Mouse (Mus musculus) CH12.LX (cell line): ENCODE data around the gene Paqr6. TPM values are rescaled to one million over a fixed set of nuclear protein-coding genes. Genes with fewer than 3 reads are reported as not detected.

ENCODE experiments used
- DNase-seq: peaks from one replicate; pipeline ENCODE4 v3.0.0-alpha.2; 2013; ENCODE audit errors: extremely low read depth
- H3K27ac ChIP-seq: 2 replicates; pipeline ENCODE4 v1.5.1; 2012; ENCODE audit warnings: low read depth, mild to moderate bottlenecking, control low read depth, moderate library complexity; ENCODE audit not compliant: insufficient read depth
- H3K27me3 ChIP-seq: replicated peaks from 2 replicates; pipeline ENCODE3; 2012; ENCODE audit warnings: inconsistent platforms
- H3K36me3 ChIP-seq, 2 experiments: replicated peaks in 1 of 2; 2 replicates each; pipeline versions ENCODE3 to v1.6.1; 2012; ENCODE audit warnings: inconsistent platforms in 1 of 2, low read length in 1 of 2, mild to moderate bottlenecking in 1 of 2, mixed read lengths in 1 of 2, moderate library complexity in 1 of 2; ENCODE audit not compliant: control insufficient read depth in 1 of 2, insufficient read depth in 1 of 2
- H3K4me1 ChIP-seq, 2 experiments: 2 replicates each; pipeline ENCODE4 v1.6.1; 2012; ENCODE audit warnings: inconsistent platforms in 1 of 2, moderate library complexity in 1 of 2; ENCODE audit not compliant: insufficient read depth in 2 of 2, control insufficient read depth in 1 of 2
- H3K4me2 ChIP-seq: 2 replicates; pipeline ENCODE4 v1.6.1; 2012; ENCODE audit warnings: low read depth, mild to moderate bottlenecking, control low read depth; ENCODE audit not compliant: poor library complexity, insufficient read depth, severe bottlenecking
- H3K4me3 ChIP-seq, 3 experiments: fragments of 150-350 bp in 1 of 3; sonication (generic) in 1 of 3; replicated peaks in 1 of 3; 2 replicates each; pipeline versions ENCODE3 to v1.5.1; 2011 to 2012; ENCODE audit warnings: low read depth in 2 of 3, low read length in 2 of 3, mild to moderate bottlenecking in 2 of 3, moderate library complexity in 2 of 3, control low read depth in 1 of 3, improper control_type of control experiment in 1 of 3, inconsistent platforms in 1 of 3, mixed read lengths in 1 of 3; ENCODE audit not compliant: poor library complexity in 1 of 3
- H3K79me2 ChIP-seq: replicated peaks from 2 replicates; pipeline ENCODE4 v1.6.1; 2012; ENCODE audit warnings: mild to moderate bottlenecking, moderate library complexity; ENCODE audit not compliant: control insufficient read depth, poor library complexity, insufficient read depth, severe bottlenecking; ENCODE audit errors: extremely low read depth
- H3K9ac ChIP-seq: 2 replicates; pipeline ENCODE4 v1.6.1; 2012; ENCODE audit warnings: low read depth, mild to moderate bottlenecking, control low read depth, moderate library complexity; ENCODE audit not compliant: insufficient read depth
- H3K9me3 ChIP-seq: replicated peaks from 2 replicates; pipeline ENCODE3; 2012; ENCODE audit warnings: low read length, inconsistent platforms, mixed read lengths
- CHD1 ChIP-seq: IDR thresholded peaks from 2 replicates; pipeline ENCODE4 v1.6.1; 2012; ENCODE audit warnings: low read depth, low read length, improper control_type of control experiment, inconsistent platforms
- E2F4 ChIP-seq: IDR thresholded peaks from 2 replicates; pipeline ENCODE4 v1.6.1; 2011; ENCODE audit warnings: low read depth, low read length, improper control_type of control experiment; ENCODE audit not compliant: insufficient replicate concordance
- EP300 ChIP-seq: IDR thresholded peaks from 2 replicates; pipeline ENCODE4 v1.6.1; 2011; ENCODE audit warnings: low read length, improper control_type of control experiment
- ETS1 ChIP-seq: conservative IDR thresholded peaks from 2 replicates; pipeline ENCODE4 v1.6.1; 2012; ENCODE audit warnings: low read depth, mild to moderate bottlenecking, inconsistent platforms, low read length, improper control_type of control experiment, moderate library complexity
- GABPA ChIP-seq: IDR thresholded peaks from 2 replicates; pipeline ENCODE4 v1.6.1; 2012; ENCODE audit warnings: low read depth, low read length, improper control_type of control experiment, inconsistent platforms; ENCODE audit not compliant: insufficient replicate concordance
- IRF4 ChIP-seq: IDR thresholded peaks from 2 replicates; pipeline ENCODE4 v1.6.1; 2014; ENCODE audit warnings: low read depth, mild to moderate bottlenecking, inconsistent platforms, low read length, improper control_type of control experiment
- JUN ChIP-seq: IDR thresholded peaks from 2 replicates; pipeline ENCODE4 v1.6.1; 2011; ENCODE audit warnings: low read depth, mild to moderate bottlenecking, low read length, improper control_type of control experiment, moderate library complexity; ENCODE audit not compliant: insufficient read depth
- JUND ChIP-seq: conservative IDR thresholded peaks from 2 replicates; pipeline ENCODE4 v1.6.1; 2011; ENCODE audit warnings: low read depth, low read length, improper control_type of control experiment
- KAT2A ChIP-seq: IDR thresholded peaks from 2 replicates; pipeline ENCODE4 v1.6.1; 2012; ENCODE audit warnings: low read length, improper control_type of control experiment, inconsistent platforms; ENCODE audit not compliant: insufficient replicate concordance
- MAFK ChIP-seq: IDR thresholded peaks from 2 replicates; pipeline ENCODE4 v1.6.1; 2011; ENCODE audit warnings: low read length, improper control_type of control experiment; ENCODE audit not compliant: insufficient replicate concordance
- MAX ChIP-seq: IDR thresholded peaks from 2 replicates; pipeline ENCODE4 v1.6.1; 2011; ENCODE audit warnings: low read length, improper control_type of control experiment
- MAZ ChIP-seq: IDR thresholded peaks from 2 replicates; pipeline ENCODE4 v1.6.1; 2012; ENCODE audit warnings: low read depth, mild to moderate bottlenecking, inconsistent platforms, low read length, improper control_type of control experiment, moderate library complexity
- MXI1 ChIP-seq: IDR thresholded peaks from 2 replicates; pipeline ENCODE4 v1.6.1; 2011; ENCODE audit warnings: mild to moderate bottlenecking, low read depth, low read length, improper control_type of control experiment
- MYC ChIP-seq: IDR thresholded peaks from 2 replicates; pipeline ENCODE4 v1.6.1; 2011; ENCODE audit warnings: low read depth, mild to moderate bottlenecking, improper control_type of control experiment, low read length
- NRF1 ChIP-seq: IDR thresholded peaks from 2 replicates; pipeline ENCODE4 v1.6.1; 2014; ENCODE audit warnings: low read depth, mild to moderate bottlenecking, inconsistent platforms, low read length, improper control_type of control experiment, moderate library complexity
- PAX5 ChIP-seq: IDR thresholded peaks from 2 replicates; pipeline ENCODE4 v1.6.1; 2012; ENCODE audit warnings: low read length, inconsistent platforms, mixed read lengths
- POLR2A ChIP-seq: IDR thresholded peaks from 2 replicates; pipeline ENCODE4 v1.6.1; 2011; ENCODE audit warnings: low read depth, mild to moderate bottlenecking, improper control_type of control experiment, low read length
- POLR2AphosphoS2 ChIP-seq: IDR thresholded peaks from 2 replicates; pipeline ENCODE4 v1.6.1; 2011; ENCODE audit warnings: low read depth, low read length, improper control_type of control experiment
- SIN3A ChIP-seq: IDR thresholded peaks from 2 replicates; pipeline ENCODE4 v1.6.1; 2012; ENCODE audit warnings: low read length, improper control_type of control experiment, inconsistent platforms
- TCF12 ChIP-seq: IDR thresholded peaks from 2 replicates; pipeline ENCODE4 v1.6.1; 2014; ENCODE audit warnings: low read depth, mild to moderate bottlenecking, inconsistent platforms, low read length, improper control_type of control experiment
- UBTF ChIP-seq: IDR thresholded peaks from 2 replicates; pipeline ENCODE4 v1.6.1; 2012; ENCODE audit warnings: low read depth, mild to moderate bottlenecking, inconsistent platforms, low read length, improper control_type of control experiment, moderate library complexity
- USF1 ChIP-seq: IDR thresholded peaks from 2 replicates; pipeline ENCODE4 v1.6.1; 2014; ENCODE audit warnings: low read depth, mild to moderate bottlenecking, inconsistent platforms, low read length, improper control_type of control experiment
- USF2 ChIP-seq: conservative IDR thresholded peaks from 2 replicates; pipeline ENCODE4 v1.6.1; 2011; ENCODE audit warnings: low read depth, low read length, improper control_type of control experiment
- ZC3H11A ChIP-seq: IDR thresholded peaks from 2 replicates; pipeline ENCODE4 v1.6.1; 2012; ENCODE audit warnings: low read depth, mild to moderate bottlenecking, inconsistent platforms, low read length, improper control_type of control experiment
- dilution Hi-C: fragments of 300-500 bp; cut with MboI; formaldehyde crosslinking; loops from 2 replicates; pipeline ENCODE4 v1.14.3; 2020; ENCODE audit warnings: low sequenced_read_pairs; ENCODE audit not compliant: extremely low pct_unique_long_range_greater_than_20kb, extremely low pct_ligation_motif_present
- in situ Hi-C: fragments of 300-500 bp; cut with MboI; formaldehyde crosslinking; loops from 3 replicates; pipeline ENCODE4 v1.14.3; 2019; ENCODE audit warnings: low sequenced_read_pairs, low pct_ligation_motif_present, low pct_unique_long_range_greater_than_20kb, mixed read lengths
- polyA plus RNA-seq: library from polyadenylated mRNA; unstranded; fragments of >175 nt; gene quantifications from 2 replicates; pipeline ENCODE4 v1.2.1, GENCODE M21; 2012; ENCODE audit warnings: low read depth; ENCODE audit not compliant: insufficient read length
- total RNA-seq, 2 experiments: library from RNA; depleted of rRNA; stranded (reverse); fragments of 300-350 nt in 1 of 2; fragments of >200 nt in 1 of 2; gene quantifications; 2 replicates each; pipeline ENCODE4 v1.2.3; 2012 to 2014

Gene Paqr6
- total and polyA plus RNA-seq, 3 experiments: 0.13 to 0.21 TPM; not detected in 1

DNA sequence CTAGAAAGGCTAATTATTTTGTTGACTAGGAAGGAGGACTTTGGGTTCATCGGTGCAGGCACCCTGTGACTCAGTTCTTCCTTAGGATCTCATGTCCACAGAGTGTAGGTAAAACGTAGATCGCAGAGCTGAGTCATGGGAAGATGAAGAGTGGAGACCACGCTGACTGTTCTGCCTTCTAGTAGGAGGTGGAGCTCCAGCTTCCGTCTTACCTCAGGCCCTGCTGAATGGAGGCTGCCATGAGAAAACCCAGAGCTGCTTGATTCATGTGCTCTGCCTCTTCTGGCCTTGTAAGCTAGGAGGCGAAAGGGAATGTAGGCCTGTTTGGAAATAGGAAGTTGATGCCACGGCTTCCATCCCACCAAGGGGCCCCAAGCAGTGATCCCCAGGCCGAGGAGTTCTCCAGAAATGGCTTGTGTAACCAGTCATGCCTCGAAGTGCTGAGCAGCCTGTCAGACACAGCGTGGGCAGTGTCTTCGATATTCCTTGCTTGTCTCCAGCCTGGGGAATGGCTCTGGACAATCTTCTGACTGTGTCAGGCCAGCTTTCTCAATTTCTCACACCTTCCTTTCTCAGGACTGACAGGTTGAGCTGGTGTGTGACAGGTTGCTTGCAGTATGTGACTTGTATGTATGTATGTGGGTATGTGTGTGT lies 26.9 kb upstream of the Paqr6 start:
- H3K79me2 ChIP-seq: peaks cover 41% of the 10 kb centered on the region
- peak overlapping the region; percentile 28 for H3K27ac ChIP-seq
- peak overlapping the region; percentile 55 to 85 (median 82) for H3K4me3 ChIP-seq
- peak overlapping the region; percentile 76 for H3K4me2 ChIP-seq
- H3K9ac ChIP-seq: peak overlapping the region; percentile 75
- TF ChIP-seq JUND: peak; percentile 77
- peak; percentile 23; the same call in 1 of the 2 replicates for TF ChIP-seq POLR2A
- no peak for TF ChIP-seq CHD1
- 0 out of 2 replicates have a peak, but pooled peaks have one; percentile 18 for TF ChIP-seq TCF12
- no peak for TF ChIP-seq POLR2AphosphoS2
- TF ChIP-seq GABPA: no peak
- no peak for TF ChIP-seq USF1
- TF ChIP-seq JUN: 0 out of 2 replicates have a peak, but pooled peaks have one; percentile 29
- no peak for TF ChIP-seq E2F4
- TF ChIP-seq USF2: no peak
- TF ChIP-seq MAZ: no peak
- peak; percentile 72 for TF ChIP-seq SIN3A
- no peak for TF ChIP-seq ZC3H11A
- peak; percentile 75 for TF ChIP-seq MAFK
- no peak for TF ChIP-seq UBTF
- TF ChIP-seq MXI1: peak; percentile 86
- TF ChIP-seq ETS1: peak; percentile 62
- TF ChIP-seq IRF4: no peak
- TF ChIP-seq NRF1: no peak
- TF ChIP-seq MAX: peak; percentile 59
- no peak for TF ChIP-seq KAT2A
- TF ChIP-seq MYC: peak; percentile 72
- peak; percentile 55; the same call in 1 of the 2 replicates for TF ChIP-seq EP300
- TF ChIP-seq PAX5: no peak
- H3K9me3 ChIP-seq: no peaks in the 10 kb centered on the region
- dilution Hi-C loops (no loop called here), in situ Hi-C loops (no loop called here)
- peaks cover 12 to 43% of the 10 kb centered on the region in 2 experiments for H3K36me3 ChIP-seq
- peak; percentile 86 for DNase-seq
- H3K27me3 ChIP-seq: no peaks in the 10 kb centered on the region
- peaks cover 18 to 36% of the 10 kb centered on the region in 2 experiments for H3K4me1 ChIP-seq
